Mouse (Mus musculus) midbrain, postnatal 0 days (tissue): Measurements from ENCODE around the gene Ptprd. TPM values are rescaled to one million over a fixed set of nuclear protein-coding genes. Genes with fewer than 3 reads are reported as not detected.

ENCODE experiments used
- ATAC-seq: fragments of 200-750 bp; cut with Nextera tagmentation; 2 replicates; pipeline ENCODE4 v1.8.0; 2017; ENCODE audit warnings: moderate number of reproducible peaks, mild to moderate bottlenecking, moderate TSS enrichment, moderate library complexity; ENCODE audit not compliant: low FRiP score
- DNase-seq: peaks from one replicate; pipeline ENCODE4 v3.0.0-alpha.2; 2015; ENCODE audit warnings: low spot score
- H3K27ac ChIP-seq: fragments of 300-500 bp; sonication (generic); 2 replicates; pipeline ENCODE4 v1.5.1; 2014; ENCODE audit warnings: low read depth, mild to moderate bottlenecking, low read length, mixed read lengths
- H3K27me3 ChIP-seq: fragments of 300-500 bp; sonication (generic); 2 replicates; pipeline ENCODE4 v1.6.1; 2014; ENCODE audit warnings: low read length, control low read depth, mixed read lengths; ENCODE audit not compliant: insufficient read depth
- H3K36me3 ChIP-seq: fragments of 300-500 bp; sonication (generic); 2 replicates; pipeline ENCODE4 v1.6.1; 2014; ENCODE audit warnings: low read length, control low read depth, mixed read lengths; ENCODE audit not compliant: insufficient read depth
- H3K4me1 ChIP-seq: fragments of 300-500 bp; sonication (generic); 2 replicates; pipeline ENCODE4 v1.6.1; 2014; ENCODE audit warnings: mild to moderate bottlenecking, control low read depth, antibody characterized with exemption, low read length, mixed read lengths; ENCODE audit not compliant: insufficient read depth
- H3K4me2 ChIP-seq: fragments of 300-500 bp; sonication (generic); 2 replicates; pipeline ENCODE4 v1.6.1; 2014; ENCODE audit warnings: low read depth, mild to moderate bottlenecking, low read length, mixed read lengths; ENCODE audit not compliant: poor library complexity, severe bottlenecking
- H3K4me3 ChIP-seq: fragments of 300-500 bp; sonication (generic); 2 replicates; pipeline ENCODE4 v1.5.1; 2014; ENCODE audit warnings: low read depth, mild to moderate bottlenecking, low read length, moderate library complexity
- H3K9ac ChIP-seq: fragments of 300-500 bp; sonication (generic); replicated peaks from 2 replicates; pipeline ENCODE4 v1.6.1; 2014; ENCODE audit warnings: mild to moderate bottlenecking, low read length, moderate library complexity, mixed read lengths; ENCODE audit not compliant: poor library complexity, severe bottlenecking
- H3K9me3 ChIP-seq: fragments of 300-500 bp; sonication (generic); 2 replicates; pipeline ENCODE4 v1.6.1; 2016; ENCODE audit warnings: low read length, control low read depth
- CTCF ChIP-seq: IDR thresholded peaks from 2 replicates; pipeline ENCODE4 v1.5.1; 2016; ENCODE audit warnings: antibody characterized with exemption, mild to moderate bottlenecking
- WGBS: fragments of 180-500 bp; shearing (Covaris S2); extraction: QIAGEN DNeasy Blood & Tissue Kit; methylation state at CpG from one replicate; pipeline ENCODE4 v1.1.7; 2014; 5-methylcytosine and 5-hydroxymethylcytosine counted together
- polyA plus RNA-seq: library from polyadenylated mRNA; unstranded; fragments of >200 nt; fragmentation: Nextera tagmentation; extraction: Ambion mirVana; gene quantifications from 2 replicates; pipeline ENCODE4 v1.2.1, GENCODE M21; 2015
- total RNA-seq: library from RNA; depleted of rRNA; stranded (reverse); fragments of >200 nt; gene quantifications from 2 replicates; pipeline ENCODE4 v1.2.3, GENCODE M21; 2014

The Ptprd gene
- total and polyA plus RNA-seq, 2 experiments from 2014 or later = 66.1 to 102 TPM

GRCm38 (mm10) chr4:76901692-76902091 lies 1310.1 kb downstream of the Ptprd start:
- H3K4me3 ChIP-seq = no peak overlapping the region
- H3K27me3 ChIP-seq = no peaks in the 10 kb centered on the region
- no peak overlapping the region for H3K27ac ChIP-seq
- H3K4me2 ChIP-seq = no peak overlapping the region
- no peak for ATAC-seq
- no peaks in the 10 kb centered on the region for H3K4me1 ChIP-seq
- TF ChIP-seq CTCF = no peak
- no peak for DNase-seq
- WGBS = 39% methylated on average over 1 of the region's 1 CpGs
- no peaks in the 10 kb centered on the region for H3K9me3 ChIP-seq
- no peak overlapping the region for H3K9ac ChIP-seq
- H3K36me3 ChIP-seq = no peaks in the 10 kb centered on the region

GRCm38 (mm10) chr4:76889669-76890068 lies 1322.1 kb downstream of the Ptprd start:
- H3K9ac ChIP-seq = no peak overlapping the region
- no peaks in the 10 kb centered on the region for H3K4me1 ChIP-seq
- H3K27me3 ChIP-seq = no peaks in the 10 kb centered on the region
- H3K36me3 ChIP-seq = no peaks in the 10 kb centered on the region
- 92% methylated on average over 1 of the region's 1 CpGs for WGBS
- H3K27ac ChIP-seq = no peak overlapping the region
- H3K4me2 ChIP-seq = no peak overlapping the region
- H3K4me3 ChIP-seq = no peak overlapping the region
- DNase-seq = no peak
- ATAC-seq = no peak
- no peaks in the 10 kb centered on the region for H3K9me3 ChIP-seq
- no peak for TF ChIP-seq CTCF

- no peaks in the 10 kb centered on the region for H3K27me3 ChIP-seq
- ATAC-seq = no peak
Measured at GRCm38 (mm10) chr4:76881610-76882009, 1330.2 kb downstream of the Ptprd start.

GRCm38 (mm10) chr4:76870971-76871370 lies 1340.8 kb downstream of the Ptprd start:
- Histone ChIP-seq H3K9ac (no peak overlapping the region), H3K36me3 (no peaks in the 10 kb centered on the region), H3K27ac (no peak overlapping the region), H3K9me3 (no peaks in the 10 kb centered on the region), H3K27me3 (no peaks in the 10 kb centered on the region), H3K4me2 (no peak overlapping the region), H3K4me1 (no peaks in the 10 kb centered on the region), H3K4me3 (no peak overlapping the region)
- no peak for TF ChIP-seq CTCF
- ATAC-seq (no peak), DNase-seq (no peak)
- WGBS = 100% methylated on average over 1 of the region's 1 CpGs

More at GRCm38 (mm10) chr4:76881610-76882009, 1330.2 kb downstream of the Ptprd start:
- no peak overlapping the region for H3K9ac ChIP-seq
- no peak for DNase-seq
- no peaks in the 10 kb centered on the region for H3K4me1 ChIP-seq
- H3K27ac ChIP-seq = no peak overlapping the region
- no peaks in the 10 kb centered on the region for H3K36me3 ChIP-seq
- no peak overlapping the region for H3K4me2 ChIP-seq
- no peak overlapping the region for H3K4me3 ChIP-seq
- TF ChIP-seq CTCF = no peak
- no peaks in the 10 kb centered on the region for H3K9me3 ChIP-seq
- WGBS = 49% methylated on average over 3 of the region's 3 CpGs

GRCm38 (mm10) chr4:76865585-76865984 lies 1346.2 kb downstream of the Ptprd start:
- DNase-seq = no peak
- Histone ChIP-seq H3K9me3 (no peaks in the 10 kb centered on the region), H3K4me1 (no peaks in the 10 kb centered on the region), H3K9ac (no peak overlapping the region), H3K27ac (no peak overlapping the region), H3K4me3 (no peak overlapping the region), H3K27me3 (no peaks in the 10 kb centered on the region), H3K4me2 (no peak overlapping the region), H3K36me3 (no peaks in the 10 kb centered on the region)
- WGBS = 42% methylated on average over 3 of the region's 3 CpGs
- no peak for TF ChIP-seq CTCF
- no peak for ATAC-seq

GRCm38 (mm10) chr4:76846265-76846664 lies 1365.5 kb downstream of the Ptprd start:
- H3K9ac ChIP-seq = no peak overlapping the region
- no peaks in the 10 kb centered on the region for H3K9me3 ChIP-seq
- H3K36me3 ChIP-seq = no peaks in the 10 kb centered on the region
- H3K27ac ChIP-seq = no peak overlapping the region
- no peak for TF ChIP-seq CTCF
- H3K4me2 ChIP-seq = no peak overlapping the region
- H3K27me3 ChIP-seq = no peaks in the 10 kb centered on the region
- H3K4me3 ChIP-seq = no peak overlapping the region
- no peak for ATAC-seq
- DNase-seq = no peak
- no peaks in the 10 kb centered on the region for H3K4me1 ChIP-seq
- 56% methylated on average over 7 of the region's 7 CpGs for WGBS
